Mouse (Mus musculus) intestine, postnatal 0 days (tissue): ENCODE data around the gene Mettl26. TPM values are rescaled to one million over a fixed set of nuclear protein-coding genes. Genes with fewer than 3 reads are reported as not detected.
A peak's percentile ranks its signal among the peaks of the same experiment; 100 is the strongest.

Source experiments
- ATAC-seq: fragments of 200-750 bp; cut with Nextera tagmentation; 2 replicates; pipeline ENCODE4 v1.8.0; 2017; ENCODE audit warnings: mild to moderate bottlenecking, moderate TSS enrichment, moderate library complexity
- H3K27ac ChIP-seq: fragments of 300-500 bp; sonication (generic); 2 replicates; pipeline ENCODE4 v1.5.1; 2014; ENCODE audit warnings: mild to moderate bottlenecking, low read depth, low read length, moderate library complexity
- H3K27me3 ChIP-seq: fragments of 300-500 bp; sonication (generic); replicated peaks from 2 replicates; pipeline ENCODE4 v1.6.1; 2014; ENCODE audit warnings: low read length, mixed read lengths; ENCODE audit not compliant: control insufficient read depth, insufficient read depth
- H3K36me3 ChIP-seq: fragments of 300-500 bp; sonication (generic); 2 replicates; pipeline ENCODE4 v1.6.1; 2014; ENCODE audit warnings: mild to moderate bottlenecking, moderate library complexity; ENCODE audit not compliant: control insufficient read depth, insufficient read depth
- H3K4me1 ChIP-seq: fragments of 300-500 bp; sonication (generic); replicated peaks from 2 replicates; pipeline ENCODE4 v1.6.1; 2014; ENCODE audit warnings: antibody characterized with exemption, low read length, mixed read lengths; ENCODE audit not compliant: control insufficient read depth, insufficient read depth
- H3K4me2 ChIP-seq: fragments of 300-500 bp; sonication (generic); replicated peaks from 2 replicates; pipeline ENCODE4 v1.6.1; 2014; ENCODE audit warnings: low read depth, mild to moderate bottlenecking, moderate library complexity
- H3K4me3 ChIP-seq: fragments of 300-500 bp; sonication (generic); 2 replicates; pipeline ENCODE4 v1.5.1; 2014; ENCODE audit warnings: low read depth, low read length
- H3K9ac ChIP-seq: fragments of 300-500 bp; sonication (generic); 2 replicates; pipeline ENCODE4 v1.6.1; 2014; ENCODE audit warnings: mild to moderate bottlenecking, low read depth, low read length
- H3K9me3 ChIP-seq: fragments of 300-500 bp; sonication (generic); 2 replicates; pipeline ENCODE4 v1.6.1; 2016; ENCODE audit warnings: mixed run types; ENCODE audit not compliant: control insufficient read depth
- CTCF ChIP-seq: sonication (generic); IDR thresholded peaks from 2 replicates; pipeline ENCODE4 v1.5.1; 2016; ENCODE audit warnings: low read depth, mild to moderate bottlenecking, control low read depth, antibody characterized with exemption, moderate library complexity
- WGBS: fragments of 180-500 bp; shearing (Covaris S2); extraction: QIAGEN DNeasy Blood & Tissue Kit; methylation state at CpG from one replicate; pipeline ENCODE4 v1.1.7; 2014; 5-methylcytosine and 5-hydroxymethylcytosine counted together
- polyA plus RNA-seq: library from polyadenylated mRNA; unstranded; fragments of >200 nt; fragmentation: Nextera tagmentation; extraction: Ambion mirVana; gene quantifications from 2 replicates; pipeline ENCODE4 v1.2.1, GENCODE M21; 2015

The Mettl26 gene
- polyA plus RNA-seq, 1 experiment from 2014 or later, result 46.6 TPM

DNA sequence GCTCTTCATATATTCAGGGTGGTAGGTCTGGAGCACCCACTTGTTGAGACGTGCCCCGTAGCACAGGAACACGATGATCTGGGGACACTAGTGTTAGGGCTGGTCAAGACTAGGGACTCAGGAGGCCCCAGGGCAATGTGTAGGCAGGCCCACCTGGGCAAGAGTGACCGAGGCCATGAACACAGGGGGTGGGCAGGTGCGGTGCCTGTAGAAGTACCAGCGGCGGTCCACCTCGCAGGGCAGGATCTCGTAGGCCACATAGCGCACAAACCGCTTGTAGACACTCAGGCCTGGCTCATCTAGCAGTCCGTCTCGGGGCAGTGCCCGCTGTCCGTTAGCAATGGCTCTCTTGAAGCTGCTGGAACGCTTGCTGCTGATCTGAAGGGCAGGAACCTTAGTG, 39.1 kb upstream of the Mettl26 start:
- Histone ChIP-seq H3K9me3 (no peaks in the 10 kb centered on the region), H3K4me1 (peaks cover 11% of the 10 kb centered on the region; the same call in 1 of the 2 replicates), H3K27ac (no peak overlapping the region), H3K36me3 (peaks cover 40% of the 10 kb centered on the region), H3K27me3 (no peaks in the 10 kb centered on the region), H3K9ac (peak overlapping the region; percentile 22; the same call in 1 of the 2 replicates), H3K4me2 (peak overlapping the region; percentile 93), H3K4me3 (no peak overlapping the region)
- no peak for ATAC-seq
- 90% methylated on average over 16 of the region's 16 CpGs for WGBS
- no peak for TF ChIP-seq CTCF

DNA sequence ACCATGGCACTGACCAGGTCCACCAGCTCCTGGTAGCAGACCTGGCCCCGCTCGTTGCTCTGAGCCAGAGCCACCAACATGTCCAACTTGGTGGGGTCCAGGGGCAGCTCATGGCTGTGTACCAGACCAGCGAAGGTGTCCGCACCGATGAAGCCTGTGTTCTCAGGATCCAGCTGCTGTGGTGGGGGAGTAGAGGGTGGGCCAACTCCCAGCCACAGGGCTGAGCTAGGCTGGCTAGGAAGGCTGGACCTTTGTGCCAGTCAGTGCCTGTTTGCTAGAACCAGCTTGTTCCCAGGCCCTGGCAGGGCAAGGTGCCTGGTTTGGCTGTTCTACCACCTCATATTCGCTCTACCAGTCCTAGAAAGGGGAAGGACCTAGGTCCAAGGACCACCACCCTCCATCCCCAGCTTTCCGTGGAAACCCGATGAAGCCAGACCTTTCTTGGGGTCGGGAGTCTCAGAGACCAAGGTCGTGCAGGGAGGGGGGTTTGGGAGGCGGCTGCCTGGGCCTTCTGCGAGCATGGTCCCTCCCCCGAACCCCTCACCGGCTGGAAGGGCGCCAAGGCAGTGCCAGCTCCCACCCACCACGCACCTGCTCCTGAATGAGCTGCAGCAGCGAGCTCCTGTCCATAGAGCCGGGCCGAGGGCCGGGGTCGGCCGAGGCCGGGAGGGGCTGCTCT, 38.3 kb upstream of the Mettl26 start:
- H3K27me3 ChIP-seq, result no peaks in the 10 kb centered on the region
- no peaks in the 10 kb centered on the region for H3K9me3 ChIP-seq
- peaks cover 6% of the 10 kb centered on the region; the same call in 1 of the 2 replicates for H3K4me1 ChIP-seq
- H3K4me2 ChIP-seq, result peak overlapping the region; percentile 93
- no peak for ATAC-seq
- H3K36me3 ChIP-seq, result peaks cover 40% of the 10 kb centered on the region
- H3K4me3 ChIP-seq, result peak overlapping the region; percentile 34
- no peak for TF ChIP-seq CTCF
- 23% methylated on average over 23 of the region's 23 CpGs for WGBS
- no peak overlapping the region; the same call in 1 of the 2 replicates for H3K27ac ChIP-seq
- H3K9ac ChIP-seq, result peak overlapping the region; percentile 51

DNA sequence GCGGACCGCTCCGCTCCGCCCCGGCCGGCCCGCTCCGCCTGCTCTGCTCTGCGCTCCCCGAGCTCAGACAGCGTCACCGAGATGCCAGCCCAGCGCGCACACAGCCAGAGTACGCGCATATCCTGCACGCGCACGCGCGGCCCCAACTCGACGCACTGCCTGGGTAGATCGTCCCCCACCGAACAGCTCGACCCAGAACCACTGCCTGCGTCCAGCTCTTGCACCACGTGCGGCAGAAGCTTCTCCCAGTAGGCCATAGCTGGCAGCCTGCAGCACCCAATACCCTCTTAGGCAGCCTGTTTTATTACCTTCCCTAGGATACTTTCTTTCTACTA, 37.8 kb upstream of the Mettl26 start, which contains the start of gene Rhbdl1:
TSS of gene Rhbdl1 (minus strand) at position 220 of the 335 bp plus-strand sequence.
- ATAC-seq, result no peak
- WGBS, result 3% methylated on average over 29 of the region's 29 CpGs
- Histone ChIP-seq H3K27me3 (no peaks in the 10 kb centered on the region), H3K9me3 (no peaks in the 10 kb centered on the region), H3K9ac (peak within 1 kb of the TSS; percentile 51), H3K4me1 (peaks cover 2% of the 10 kb centered on the region; the same call in 1 of the 2 replicates), H3K27ac (no peak within 1 kb of the TSS; the same call in 1 of the 2 replicates), H3K36me3 (peaks cover 43% of the 10 kb centered on the region), H3K4me2 (peak within 1 kb of the TSS; percentile 93), H3K4me3 (peak within 1 kb of the TSS; percentile 34)
- no peak for TF ChIP-seq CTCF

DNA sequence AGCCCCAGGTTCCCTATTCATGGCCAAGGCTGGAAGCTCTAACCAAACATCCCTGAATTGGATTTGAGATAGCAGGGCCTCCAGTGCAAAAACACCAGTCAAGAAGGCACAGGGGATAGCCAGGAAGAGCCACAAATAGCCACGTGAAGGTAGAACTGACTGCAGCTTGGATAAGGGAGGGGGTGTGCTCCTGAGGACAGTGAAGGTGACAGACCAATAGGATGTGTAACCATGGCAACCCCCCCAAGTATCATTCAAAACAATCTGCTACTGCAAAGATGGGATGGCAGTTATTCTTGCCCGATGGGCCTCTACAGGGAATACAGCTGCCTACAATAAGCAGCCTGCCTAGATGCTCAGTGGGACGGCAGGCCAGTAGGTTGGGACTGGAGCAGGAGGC, 37.3 kb upstream of the Mettl26 start:
- peaks cover 48% of the 10 kb centered on the region for H3K36me3 ChIP-seq
- 0 out of 2 replicates have a peak overlapping the region, but pooled peaks have one; percentile 3 for H3K9ac ChIP-seq
- no peaks in the 10 kb centered on the region for H3K9me3 ChIP-seq
- no peak for TF ChIP-seq CTCF
- H3K4me1 ChIP-seq, result peaks cover 2% of the 10 kb centered on the region; the same call in 1 of the 2 replicates
- no peak overlapping the region for H3K27ac ChIP-seq
- no peak for ATAC-seq
- no peak overlapping the region for H3K4me3 ChIP-seq
- H3K4me2 ChIP-seq, result no peak overlapping the region; the same call in 1 of the 2 replicates
- WGBS, result 48% methylated on average over 3 of the region's 3 CpGs
- H3K27me3 ChIP-seq, result no peaks in the 10 kb centered on the region

DNA sequence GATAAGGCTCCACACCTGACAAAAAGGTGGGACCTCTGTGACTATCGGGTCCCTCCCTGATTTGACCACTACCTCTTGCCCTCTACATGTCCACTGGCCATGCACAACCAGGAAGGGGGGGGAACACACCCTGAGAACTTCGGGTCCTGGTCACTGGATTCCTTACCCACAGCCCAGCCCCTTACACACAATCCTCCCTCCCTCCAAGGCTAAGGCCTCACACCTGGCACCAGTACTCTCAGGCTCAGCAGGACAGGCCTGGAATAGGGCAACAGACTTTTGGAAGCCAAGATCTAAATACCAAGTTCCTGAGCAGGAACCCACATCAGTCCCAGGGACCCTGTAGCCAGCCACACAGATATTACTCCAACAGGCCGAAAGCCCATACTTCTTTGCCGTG, 36.0 kb upstream of the Mettl26 start:
- Histone ChIP-seq H3K4me1 (peaks cover 5% of the 10 kb centered on the region; the same call in 1 of the 2 replicates), H3K27me3 (no peaks in the 10 kb centered on the region), H3K4me3 (no peak overlapping the region), H3K27ac (peak overlapping the region; percentile 85), H3K9ac (no peak overlapping the region), H3K36me3 (peaks cover 49% of the 10 kb centered on the region), H3K9me3 (no peaks in the 10 kb centered on the region), H3K4me2 (peak overlapping the region; percentile 44)
- no peak for ATAC-seq
- TF ChIP-seq CTCF, result no peak
- 80% methylated on average over 4 of the region's 4 CpGs for WGBS

DNA sequence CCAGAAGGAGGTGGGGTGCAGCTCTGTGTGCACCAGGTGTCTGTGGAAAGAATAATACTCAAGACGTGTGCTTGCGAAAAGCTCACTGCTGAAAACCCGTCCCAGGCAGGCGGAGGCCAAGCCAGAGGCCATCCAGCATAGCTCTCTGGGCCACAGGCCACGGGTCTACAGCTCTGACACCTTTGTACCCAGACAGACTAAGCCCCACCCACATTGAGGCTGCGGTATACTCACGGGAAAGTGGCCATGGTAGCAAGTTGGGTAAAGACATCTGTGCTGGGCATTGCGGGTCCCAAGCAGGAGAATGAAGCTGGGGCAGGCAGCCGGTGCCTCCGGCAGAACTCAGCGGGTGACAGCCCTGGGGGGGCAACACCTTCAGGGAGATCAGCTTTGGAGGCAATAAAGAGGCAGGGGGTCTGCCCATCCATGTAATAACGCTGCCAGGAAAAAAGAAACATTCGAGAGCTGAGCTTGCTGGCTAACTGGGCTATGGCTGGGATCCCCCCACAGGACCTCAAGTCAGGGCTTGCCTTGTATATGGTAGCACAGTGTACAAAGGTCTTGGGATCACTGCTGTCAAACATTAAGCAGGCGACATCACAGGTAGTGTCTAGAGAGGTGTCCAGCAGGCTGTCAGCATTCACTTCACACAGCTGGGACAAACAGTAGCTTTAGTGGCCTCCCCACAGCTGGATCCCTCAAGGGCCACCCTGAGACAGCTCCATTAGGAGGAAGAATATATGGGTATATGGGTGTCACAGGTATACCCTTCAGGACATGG, 35.2 kb upstream of the Mettl26 start:
- H3K4me1 ChIP-seq, result peaks cover 6% of the 10 kb centered on the region; the same call in 1 of the 2 replicates
- H3K9me3 ChIP-seq, result no peaks in the 10 kb centered on the region
- TF ChIP-seq CTCF, result no peak
- H3K4me3 ChIP-seq, result no peak overlapping the region
- ATAC-seq, result peak; percentile 56
- H3K4me2 ChIP-seq, result peak overlapping the region; percentile 44
- peak overlapping the region; percentile 85 for H3K27ac ChIP-seq
- no peaks in the 10 kb centered on the region for H3K27me3 ChIP-seq
- WGBS, result 67% methylated on average over 14 of the region's 14 CpGs
- H3K36me3 ChIP-seq, result peaks cover 49% of the 10 kb centered on the region
- no peak overlapping the region for H3K9ac ChIP-seq
